Mouse (Mus musculus) ES-E14 (cell line): ENCODE results near the gene Snrnp35.

Source experiments
- HCFC1 ChIP-seq: IDR thresholded peaks from 2 replicates; pipeline ENCODE4 v1.6.1; 2012; ENCODE audit warnings: low read length, inconsistent platforms, borderline replicate concordance; ENCODE audit not compliant: insufficient read depth
- ZNF384 ChIP-seq: IDR thresholded peaks from 2 replicates; pipeline ENCODE4 v1.6.1; 2012; ENCODE audit warnings: low read depth, low read length, inconsistent platforms

DNA sequence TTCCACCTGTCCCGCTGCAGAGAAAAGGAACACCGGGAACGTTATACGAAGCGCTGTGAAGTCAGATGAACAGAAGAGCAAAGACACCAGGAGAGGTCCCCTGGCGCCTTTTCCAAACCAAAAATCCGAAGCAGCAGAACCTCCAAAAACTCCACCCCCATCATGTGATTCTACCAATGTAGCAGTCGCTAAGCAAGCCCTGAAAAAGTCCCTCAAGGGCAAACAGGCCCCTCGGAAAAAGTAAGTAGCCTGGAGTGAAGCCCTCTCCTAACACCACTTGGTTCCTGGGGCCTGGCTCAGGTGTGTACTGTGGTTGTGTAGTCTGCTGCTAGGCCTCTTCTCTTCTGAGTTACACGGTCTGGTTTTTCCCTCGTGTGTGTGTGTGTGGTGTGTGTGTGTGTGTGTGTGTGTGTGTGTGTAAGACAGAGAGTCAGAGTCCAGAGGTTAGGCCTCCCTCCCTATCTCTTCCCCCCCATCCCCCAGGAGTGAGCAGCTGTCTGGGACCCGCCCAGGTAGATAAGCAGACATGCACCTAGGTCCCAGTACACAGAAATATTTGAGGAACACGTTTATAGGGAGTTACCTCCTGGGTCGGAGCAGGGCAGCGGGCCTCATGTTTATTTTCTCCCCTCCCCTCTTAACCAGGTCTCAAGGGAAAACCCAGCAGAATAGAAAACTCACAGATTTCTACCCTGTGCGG lies 32.1 kb upstream of the Snrnp35 start:
- TF ChIP-seq ZNF384 (no peak), HCFC1 (no peak)
